Mouse (Mus musculus) ovary, adult 2 months (tissue): ENCODE results near the gene Nobox. TPM values are rescaled to one million over a fixed set of nuclear protein-coding genes. Genes with fewer than 3 reads are reported as not detected.

Experiments used
- polyA plus RNA-seq: library from polyadenylated mRNA; depleted of rRNA; stranded (reverse); fragments of >200 nt; gene quantifications from 2 replicates; pipeline ENCODE4 v1.2.3, GENCODE M21; 2012; rRNA removed

Nobox gene
- polyA plus RNA-seq = 8.8 and 15.3 TPM in 2 replicates

DNA sequence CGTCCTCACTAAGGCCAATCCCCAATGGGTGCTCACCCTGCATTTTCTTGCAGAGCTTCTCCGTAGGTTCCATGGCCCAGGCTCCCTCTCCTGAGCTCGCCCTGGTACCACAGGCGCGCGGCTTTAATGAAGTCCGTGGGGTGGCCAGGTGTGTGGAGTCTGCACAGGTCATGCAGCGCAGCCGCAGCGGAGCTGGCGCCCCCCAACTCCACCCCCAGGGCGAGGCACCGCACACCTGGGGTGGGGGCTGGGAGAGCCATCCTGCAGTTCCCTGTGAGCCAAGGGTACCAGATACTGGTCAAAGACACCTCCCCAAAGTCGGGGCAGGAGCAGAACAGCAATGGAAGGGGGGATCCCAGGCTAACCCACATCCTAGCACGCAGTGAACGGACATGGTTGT is at the start of gene Nobox:
TSS of gene Nobox (minus strand) at position 101 of the 400 bp plus-strand sequence.

DNA sequence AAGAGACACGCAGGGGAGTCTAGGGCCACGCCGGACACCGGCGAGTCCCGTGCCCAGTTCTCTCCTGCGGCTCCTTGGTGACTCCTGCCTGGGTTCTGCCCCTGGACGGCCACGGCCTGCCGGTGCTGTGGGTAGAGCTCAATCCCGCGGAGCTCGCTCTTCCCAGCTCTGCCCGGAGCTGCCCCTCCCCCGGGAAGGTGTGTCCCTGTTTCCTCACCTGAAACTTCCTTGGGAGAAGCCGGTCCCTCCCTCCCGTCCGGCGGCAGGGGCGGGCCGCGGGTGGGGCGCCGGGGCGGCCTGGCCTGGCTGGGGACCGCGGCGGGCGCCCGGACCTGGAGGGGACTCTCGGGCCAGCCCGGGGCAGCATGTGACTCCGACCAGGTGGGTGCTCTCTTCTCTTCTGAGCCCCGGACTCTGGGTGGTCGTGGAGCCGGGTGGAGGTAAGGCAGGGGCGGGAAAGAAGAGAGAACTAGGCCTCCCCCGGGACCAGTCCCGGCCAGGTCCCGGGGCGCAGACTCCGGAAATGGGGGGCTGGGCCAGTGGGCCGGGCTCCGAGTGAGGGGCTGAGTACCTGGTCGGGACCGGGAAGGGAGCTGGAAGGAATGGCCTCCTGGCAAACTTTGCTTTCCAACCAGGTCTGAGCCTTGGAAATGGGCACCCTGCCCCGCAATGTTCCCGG is 43.9 kb downstream of the Nobox start, which contains the start of gene Arhgef5:
TSS of gene Arhgef5 (plus strand) at position 220 of the 679 bp plus-strand sequence.

Other genes starting within 250 kb of the Nobox start
- not detected in 2 replicates for gene Olfr441, start 203.2 kb downstream of the Nobox start, polyA plus RNA-seq
- not detected in 2 replicates for gene Olfr237-ps1, start 163.0 kb downstream of the Nobox start, polyA plus RNA-seq
- gene Olfr437, start 146.3 kb downstream of the Nobox start, polyA plus RNA-seq = not detected in 2 replicates
- gene Olfr13, start 137.4 kb downstream of the Nobox start, polyA plus RNA-seq = not detected in 2 replicates
- gene Olfr435, start 112.4 kb downstream of the Nobox start, polyA plus RNA-seq = not detected in 2 replicates
- gene Olfr434, start 96.5 kb downstream of the Nobox start, polyA plus RNA-seq = not detected in 2 replicates
- not detected in 2 replicates for gene Olfr47, start 78.0 kb downstream of the Nobox start, polyA plus RNA-seq
- 15.8 and 21.7 TPM in 2 replicates for gene Arhgef5, start 44.0 kb downstream of the Nobox start, polyA plus RNA-seq